Mouse (Mus musculus) megakaryocyte, embryonic 14.5 days (primary cell): ENCODE results near the gene Ankrd34a.

Experiments used
- FLI1 ChIP-seq: IDR thresholded peaks from 2 replicates; pipeline ENCODE4 v1.6.1; 2012; ENCODE audit warnings: low read length, inconsistent platforms, mixed read lengths
- GATA1 ChIP-seq: IDR thresholded peaks from 3 replicates; pipeline ENCODE4 v1.6.1; 2012; ENCODE audit warnings: mixed read lengths, low read length, inconsistent platforms, borderline replicate concordance

GRCm38 (mm10) chr3:96548824-96549223, 47.6 kb upstream of the Ankrd34a start:
- TF ChIP-seq GATA1 (no peak), FLI1 (no peak)
